In the genomic region with DNA sequence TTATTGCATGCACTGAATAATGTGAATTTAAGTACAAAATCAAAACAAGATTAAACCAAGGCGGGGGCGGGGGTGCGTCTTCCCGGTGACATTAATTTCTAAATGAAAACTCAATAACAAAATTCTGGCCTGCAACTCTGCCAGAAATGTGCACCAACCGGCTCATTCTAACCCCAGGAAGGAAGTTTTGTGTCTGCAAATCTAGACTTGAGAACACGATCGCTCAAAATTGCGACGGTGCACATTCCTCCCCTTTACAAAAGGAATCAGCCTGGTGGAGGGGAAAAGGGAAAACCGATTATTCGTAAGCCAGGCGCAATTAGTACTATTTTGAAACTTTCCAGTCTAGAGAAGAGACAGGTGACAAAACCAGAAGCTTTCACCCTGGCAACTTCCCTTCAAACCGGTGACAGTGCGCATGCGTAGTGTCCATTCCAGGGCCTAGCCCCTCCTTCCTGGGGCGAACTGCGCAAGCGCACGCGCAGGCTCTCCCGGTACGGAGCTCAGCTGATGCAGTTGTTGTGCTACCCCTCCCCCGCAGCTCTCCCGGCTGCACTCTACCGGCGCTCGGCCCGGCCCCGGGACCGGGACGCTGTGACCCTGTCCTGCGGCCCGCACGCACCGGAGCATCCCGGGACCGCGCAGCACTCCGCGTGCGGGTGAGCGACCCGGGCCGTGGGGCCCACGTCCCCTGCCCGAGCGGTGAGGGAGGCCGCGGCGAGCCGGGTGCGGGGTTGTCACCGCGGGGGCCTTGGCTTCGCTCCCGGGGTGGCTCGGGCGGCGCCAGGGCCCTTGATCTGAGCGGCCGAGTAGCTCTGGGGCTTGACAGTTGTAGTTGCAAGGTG, we compare ENCODE assay signal across 8 mouse cellular contexts. TPM values are rescaled to one million over a fixed set of nuclear protein-coding genes. Genes with fewer than 3 reads are reported as not detected.
A peak's percentile ranks its signal among the peaks of the same experiment; 100 is the strongest.
DNase-seq lines count a peak whose midpoint lies in the region; ATAC-seq and TF ChIP-seq lines count a peak whose summit lies in the region.

Tmem106b (plus strand) TSS at position 458 of the 845 bp plus-strand sequence.

- H3K27ac ChIP-seq in cortical plate, adult 2 months (ENCODE audit: insufficient read depth, low read length) = peak within 1 kb of the TSS; percentile 86

- no peaks in the 10 kb centered on the region for H3K9me3 ChIP-seq in megakaryocyte, embryonic 14.5 days

- DNase-seq in gastrocnemius, adult 8-10 months (ENCODE audit: low spot score in 2 of 2) = peak; percentile 92 to 94
- DNase-seq in hindlimb bud, embryonic 11.5 days (ENCODE audit: extremely low spot score, low read depth, low spot score) = peak; percentile 88
- peak; percentile 92 to 94 for DNase-seq in left cerebral cortex, adult 8-10 months (ENCODE audit: low spot score in 2 of 2)
- DNase-seq in right cerebral cortex, postnatal 10 days (ENCODE audit: low spot score in 2 of 2) = peak; percentile 97 to 98
- peak; percentile 96 for DNase-seq in urinary bladder, postnatal 25 days (ENCODE audit: low spot score)

- TF ChIP-seq CTCF in cortical plate, adult 2 months (IDR thresholded peaks at IDR 0.05; ENCODE audit: extremely low read depth, insufficient read depth, low read length) = no peak

- no peaks in the 10 kb centered on the region for H3K27me3 ChIP-seq in megakaryocyte, embryonic 14.5 days (replicated peaks)

- peaks cover 32% of the 10 kb centered on the region for H3K36me3 ChIP-seq in megakaryocyte, embryonic 14.5 days (replicated peaks; ENCODE audit: low read length)

- ATAC-seq in activated CD4-positive, CD25-positive, alpha-beta regulatory T cell, adult 4 months = peak; percentile 84

- H3K4me3 ChIP-seq in cortical plate, adult 2 months (ENCODE audit: insufficient read depth, low read length) = peak within 1 kb of the TSS; percentile 71
- peak within 1 kb of the TSS; percentile 95 for H3K4me3 ChIP-seq in megakaryocyte, embryonic 14.5 days (replicated peaks)

- TF ChIP-seq POLR2A in cortical plate, adult 2 months (IDR thresholded peaks at IDR 0.05; ENCODE audit: extremely low read depth, insufficient read depth, low read length) = peak; percentile 93

- H3K4me1 ChIP-seq in cortical plate, adult 2 months (ENCODE audit: control insufficient read depth, insufficient read depth, low read length) = peaks cover 2% of the 10 kb centered on the region
- H3K4me1 ChIP-seq in megakaryocyte, embryonic 14.5 days = peaks cover 16% of the 10 kb centered on the region

RNA-seq across cellular contexts. Expression of gene Tmem106b, which starts in this region (rescaled TPM):
- polyA plus RNA-seq in activated CD4-positive, CD25-positive, alpha-beta regulatory T cell, adult 4 months (2017; shearing (Covaris generic)) = 10 to 100 TPM; 36.0 to 43.6 TPM
- 49.8 and 50.8 TPM in 2 replicates for polyA plus RNA-seq in cortical plate, adult 2 months (2012; rRNA removed)
- total RNA-seq in gastrocnemius, adult 8-10 months (2022) = 10 to 100 TPM; 55.5 to 67.6 (median 59.1) TPM
- total RNA-seq in left cerebral cortex, adult 8-10 months (2022) = 100 to 1,000 TPM; 153 to 187 (median 159) TPM
- polyA plus RNA-seq in megakaryocyte, embryonic 14.5 days (2012; ENCODE audit: insufficient read depth, low replicate concordance) = 3.1 and 11.4 TPM in 2 replicates

Comparison
In these comparisons a context has a peak if more than half of its experiments do, and no peak if none do; other contexts are left out.
1. Peak in every context shown above with its lines: DNase-seq, ATAC-seq, H3K4me3 ChIP-seq and H3K27ac ChIP-seq.